Mouse (Mus musculus) limb, embryonic 15.5 days (tissue): Measurements from ENCODE around the gene Krt1. TPM values are rescaled to one million over a fixed set of nuclear protein-coding genes. Genes with fewer than 3 reads are reported as not detected.
A peak's percentile ranks its signal among the peaks of the same experiment; 100 is the strongest.

Source experiments
- ATAC-seq: fragments of 200-750 bp; cut with Nextera tagmentation; 2 replicates; pipeline ENCODE4 v1.8.0; 2017; ENCODE audit warnings: low read depth, moderate TSS enrichment; ENCODE audit not compliant: insufficient number of reproducible peaks, low FRiP score, low TSS enrichment
- H3K27ac ChIP-seq: fragments of 300-500 bp; sonication (generic); 2 replicates; pipeline ENCODE4 v1.5.1; 2015; ENCODE audit warnings: moderate library complexity, mild to moderate bottlenecking, inconsistent platforms
- H3K27me3 ChIP-seq: fragments of 300-500 bp; sonication (generic); 2 replicates; pipeline ENCODE4 v1.6.1; 2015; ENCODE audit warnings: inconsistent platforms
- H3K36me3 ChIP-seq: fragments of 300-500 bp; sonication (generic); 2 replicates; pipeline ENCODE4 v1.6.1; 2015; ENCODE audit warnings: inconsistent platforms
- H3K4me1 ChIP-seq: fragments of 300-500 bp; sonication (generic); 2 replicates; pipeline ENCODE4 v1.6.1; 2015; ENCODE audit warnings: inconsistent platforms
- H3K4me2 ChIP-seq: fragments of 300-500 bp; sonication (generic); 2 replicates; pipeline ENCODE4 v1.6.1; 2015; ENCODE audit warnings: mild to moderate bottlenecking, inconsistent platforms
- H3K4me3 ChIP-seq: fragments of 300-500 bp; sonication (generic); 2 replicates; pipeline ENCODE4 v1.5.1; 2015; ENCODE audit warnings: mild to moderate bottlenecking, inconsistent platforms
- H3K9ac ChIP-seq: fragments of 300-500 bp; sonication (generic); 2 replicates; pipeline ENCODE4 v1.6.1; 2015; ENCODE audit warnings: inconsistent platforms
- H3K9me3 ChIP-seq: fragments of 300-500 bp; sonication (generic); 2 replicates; pipeline ENCODE4 v1.6.1; 2016; ENCODE audit warnings: inconsistent platforms
- WGBS: fragments of 180-500 bp; shearing (Covaris S2); methylation state at CpG from one replicate; pipeline ENCODE4 v1.1.7; 2015; 5-methylcytosine and 5-hydroxymethylcytosine counted together
- polyA plus RNA-seq: library from polyadenylated mRNA; unstranded; fragments of >200 nt; fragmentation: Nextera tagmentation; extraction: Ambion mirVana; gene quantifications from 2 replicates; pipeline ENCODE4 v1.2.1, GENCODE M21; 2015

Krt1 gene
- polyA plus RNA-seq, 1 experiment from 2014 or later: 1,050 TPM

GRCm38 (mm10) chr15:101856696-101857095 lies 6.1 kb upstream of the Krt1 start:
- no peak overlapping the region for H3K9ac ChIP-seq
- peaks cover 80% of the 10 kb centered on the region for H3K27me3 ChIP-seq
- no peaks in the 10 kb centered on the region for H3K36me3 ChIP-seq
- no peaks in the 10 kb centered on the region for H3K9me3 ChIP-seq
- no peak overlapping the region for H3K4me2 ChIP-seq
- 52% methylated on average over 5 of the region's 5 CpGs for WGBS
- no peak for ATAC-seq
- no peak overlapping the region for H3K4me3 ChIP-seq
- peaks cover 18% of the 10 kb centered on the region for H3K4me1 ChIP-seq
- H3K27ac ChIP-seq: peak overlapping the region; percentile 57

DNA sequence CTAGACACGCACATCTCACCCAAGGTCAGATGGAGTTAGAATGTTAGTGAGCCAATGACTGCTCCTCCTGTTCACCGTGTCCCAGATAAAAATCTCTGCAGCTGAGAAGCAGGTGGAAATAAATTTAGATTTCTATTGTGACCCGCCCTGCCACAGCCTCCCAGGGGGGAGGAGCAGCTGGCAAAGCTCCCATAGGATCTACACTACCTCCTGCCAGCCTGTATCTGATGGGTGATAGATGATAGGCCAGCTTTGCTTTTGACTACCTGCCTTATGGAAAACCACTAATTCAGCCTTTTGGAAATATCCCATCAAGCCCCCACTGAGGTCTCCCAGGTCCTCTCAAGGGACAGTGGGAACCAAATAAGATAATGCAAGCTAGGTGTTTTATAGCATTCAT lies 5.1 kb upstream of the Krt1 start:
- peaks cover 77% of the 10 kb centered on the region for H3K27me3 ChIP-seq
- ATAC-seq: no peak
- no peaks in the 10 kb centered on the region for H3K9me3 ChIP-seq
- H3K4me3 ChIP-seq: no peak overlapping the region
- WGBS: 54% methylated on average over 3 of the region's 3 CpGs
- H3K9ac ChIP-seq: no peak overlapping the region
- H3K4me1 ChIP-seq: peaks cover 18% of the 10 kb centered on the region
- no peak overlapping the region for H3K27ac ChIP-seq
- no peaks in the 10 kb centered on the region for H3K36me3 ChIP-seq
- no peak overlapping the region for H3K4me2 ChIP-seq

GRCm38 (mm10) chr15:101854294-101854693 lies 3.7 kb upstream of the Krt1 start:
- no peaks in the 10 kb centered on the region for H3K9me3 ChIP-seq
- no peak for ATAC-seq
- peaks cover 8% of the 10 kb centered on the region for H3K4me1 ChIP-seq
- no peak overlapping the region for H3K9ac ChIP-seq
- peaks cover 62% of the 10 kb centered on the region for H3K27me3 ChIP-seq
- H3K4me3 ChIP-seq: no peak overlapping the region
- H3K4me2 ChIP-seq: no peak overlapping the region
- no peaks in the 10 kb centered on the region for H3K36me3 ChIP-seq
- WGBS: 9% methylated on average over 5 of the region's 5 CpGs
- H3K27ac ChIP-seq: 0 out of 2 replicates have a peak overlapping the region, but pooled peaks have one; percentile 43

GRCm38 (mm10) chr15:101852571-101852970 lies 2.0 kb upstream of the Krt1 start:
- no peak for ATAC-seq

DNA sequence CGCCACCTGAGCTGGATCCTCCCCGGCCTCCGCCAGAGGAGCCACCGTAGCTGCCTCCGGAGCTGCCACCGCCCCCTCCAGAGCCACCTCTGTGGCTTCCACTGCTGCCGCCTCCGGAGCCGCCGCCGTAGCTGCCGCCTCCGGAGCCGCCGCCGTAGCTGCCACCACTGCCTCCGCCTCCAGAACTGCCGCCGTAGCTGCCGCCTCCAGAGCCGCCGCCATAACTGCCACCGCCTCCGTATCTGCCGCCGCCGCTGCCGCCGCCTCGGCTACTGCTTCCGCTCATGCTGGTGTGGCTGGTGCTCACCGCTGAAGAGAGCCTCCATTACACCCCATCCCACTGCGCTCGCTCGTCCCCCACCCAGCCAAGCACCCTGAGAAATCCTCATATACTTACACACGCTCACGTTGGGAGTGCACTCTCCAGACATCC lies 4.6 kb downstream of the Krt1 start:
- WGBS: 2% methylated on average over 34 of the region's 37 CpGs
- no peak for ATAC-seq
- Histone ChIP-seq H3K4me1 (peaks cover 8% of the 10 kb centered on the region), H3K27me3 (peaks cover 17% of the 10 kb centered on the region), H3K27ac (0 out of 2 replicates have a peak overlapping the region, but pooled peaks have one; percentile 35), H3K36me3 (no peaks in the 10 kb centered on the region), H3K4me2 (peak overlapping the region; percentile 87), H3K9ac (peak overlapping the region; percentile 24; the same call in 1 of the 2 replicates), H3K9me3 (no peaks in the 10 kb centered on the region), H3K4me3 (peak overlapping the region; percentile 52)

More at GRCm38 (mm10) chr15:101852571-101852970, 2.0 kb upstream of the Krt1 start:
- Histone ChIP-seq H3K4me2 (no peak overlapping the region), H3K27ac (no peak overlapping the region), H3K9me3 (no peaks in the 10 kb centered on the region), H3K4me3 (no peak overlapping the region), H3K9ac (no peak overlapping the region), H3K27me3 (peaks cover 47% of the 10 kb centered on the region), H3K4me1 (0 out of 2 replicates have a peak, but pooled peaks cover 3% of the 10 kb centered on the region), H3K36me3 (no peaks in the 10 kb centered on the region)
- WGBS: 21% methylated on average over 5 of the region's 5 CpGs

GRCm38 (mm10) chr15:101843192-101843591 lies 7.4 kb downstream of the Krt1 start:
- Histone ChIP-seq H3K4me3 (no peak overlapping the region), H3K4me2 (no peak overlapping the region), H3K9ac (no peak overlapping the region), H3K27me3 (peaks cover 17% of the 10 kb centered on the region), H3K4me1 (peaks cover 8% of the 10 kb centered on the region), H3K27ac (no peak overlapping the region), H3K36me3 (no peaks in the 10 kb centered on the region), H3K9me3 (no peaks in the 10 kb centered on the region)
- 54% methylated on average over 9 of the region's 9 CpGs for WGBS
- ATAC-seq: no peak

- Histone ChIP-seq H3K4me3 (no peak overlapping the region), H3K9ac (no peak overlapping the region), H3K4me2 (no peak overlapping the region), H3K9me3 (no peaks in the 10 kb centered on the region), H3K36me3 (no peaks in the 10 kb centered on the region), H3K27me3 (no peaks in the 10 kb centered on the region), H3K4me1 (no peaks in the 10 kb centered on the region), H3K27ac (no peak overlapping the region)
- WGBS: 60% methylated on average over 5 of the region's 5 CpGs
- ATAC-seq: no peak
Measured at GRCm38 (mm10) chr15:101834784-101835328, 15.7 kb downstream of the Krt1 start.

- no peak overlapping the region for H3K4me3 ChIP-seq
- no peaks in the 10 kb centered on the region for H3K9me3 ChIP-seq
- H3K4me2 ChIP-seq: no peak overlapping the region
- H3K9ac ChIP-seq: no peak overlapping the region
- no peaks in the 10 kb centered on the region for H3K27me3 ChIP-seq
- 22% methylated on average over 6 of the region's 6 CpGs for WGBS
- H3K4me1 ChIP-seq: no peaks in the 10 kb centered on the region
- no peaks in the 10 kb centered on the region for H3K36me3 ChIP-seq
- no peak for ATAC-seq
- H3K27ac ChIP-seq: no peak overlapping the region
Measured at GRCm38 (mm10) chr15:101833131-101833530, 17.5 kb downstream of the Krt1 start.

DNA sequence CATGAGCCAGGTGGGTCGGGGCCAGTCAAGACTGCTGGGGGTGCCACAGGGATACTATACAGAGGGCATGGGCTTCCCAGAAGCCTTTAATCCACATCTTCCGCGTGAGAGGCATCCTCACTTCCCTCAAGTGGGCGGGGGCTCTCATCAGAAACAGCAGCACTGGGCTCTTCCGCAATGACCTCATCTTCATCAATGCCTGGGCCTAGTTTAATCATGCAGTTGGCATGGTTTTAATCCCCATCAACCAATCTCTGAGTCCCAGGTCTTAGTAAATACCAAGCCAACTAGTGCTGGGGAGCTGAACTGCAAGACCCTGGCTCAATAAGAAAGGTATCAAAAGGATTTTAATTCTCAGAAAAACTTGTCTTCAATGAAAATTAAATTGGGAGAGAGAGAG lies 21.2 kb downstream of the Krt1 start:
- no peak for ATAC-seq
- H3K27ac ChIP-seq: no peak overlapping the region
- H3K27me3 ChIP-seq: no peaks in the 10 kb centered on the region
- H3K9me3 ChIP-seq: no peaks in the 10 kb centered on the region
- 72% methylated on average over 5 of the region's 5 CpGs for WGBS
- no peaks in the 10 kb centered on the region for H3K4me1 ChIP-seq
- no peak overlapping the region for H3K4me3 ChIP-seq
- no peak overlapping the region for H3K4me2 ChIP-seq
- no peak overlapping the region for H3K9ac ChIP-seq
- no peaks in the 10 kb centered on the region for H3K36me3 ChIP-seq

DNA sequence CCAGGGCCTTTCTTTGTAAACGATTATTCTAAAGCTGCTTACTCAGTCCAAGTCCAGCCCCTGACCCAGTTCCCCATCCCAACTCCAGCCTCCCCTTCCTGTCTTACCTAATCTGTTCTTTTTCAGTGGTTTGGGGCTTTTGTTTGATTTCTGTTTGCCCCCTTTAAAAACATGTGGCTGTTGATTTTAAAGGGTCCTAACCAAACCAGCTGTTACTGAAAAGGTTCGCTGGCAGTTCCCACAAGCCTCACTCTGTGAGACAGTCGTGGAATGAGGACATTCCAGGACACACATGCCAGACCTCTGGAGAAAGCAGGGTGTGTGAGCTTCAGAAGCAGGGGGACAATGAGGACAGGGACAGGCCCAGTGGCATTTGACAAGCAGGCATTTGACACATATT lies 28.8 kb downstream of the Krt1 start:
- 12% methylated on average over 3 of the region's 3 CpGs for WGBS
- no peaks in the 10 kb centered on the region for H3K9me3 ChIP-seq
- no peak for ATAC-seq
- no peaks in the 10 kb centered on the region for H3K36me3 ChIP-seq
- no peak overlapping the region for H3K4me3 ChIP-seq
- H3K4me1 ChIP-seq: 0 out of 2 replicates have a peak, but pooled peaks cover 2% of the 10 kb centered on the region
- peaks cover 4% of the 10 kb centered on the region; the same call in 1 of the 2 replicates for H3K27me3 ChIP-seq
- no peak overlapping the region for H3K27ac ChIP-seq
- no peak overlapping the region for H3K9ac ChIP-seq
- no peak overlapping the region for H3K4me2 ChIP-seq

DNA sequence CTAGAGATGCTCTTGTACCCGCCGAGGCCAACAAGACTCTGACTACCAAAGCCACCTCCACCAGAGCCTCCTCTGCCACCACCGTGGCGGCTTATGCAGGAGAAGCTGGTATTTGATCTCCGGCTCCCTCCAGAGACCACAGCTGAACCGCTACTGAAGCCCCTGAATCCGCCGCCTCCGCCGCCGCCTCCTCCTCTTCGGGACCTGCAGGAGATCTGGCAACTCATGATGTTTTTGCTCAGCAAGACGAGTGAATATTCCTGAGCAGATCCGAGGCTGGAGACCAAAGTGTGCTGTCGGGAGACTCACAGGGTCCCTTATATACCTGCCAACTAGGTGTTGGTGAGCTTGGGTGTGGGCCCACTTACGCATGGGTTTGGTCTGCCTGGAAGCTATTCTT lies 32.7 kb downstream of the Krt1 start, which contains the start of gene Krt2:
Gene Krt2, minus strand, starts transcription at position 295 of the 400 bp plus-strand sequence.
- H3K36me3 ChIP-seq: no peaks in the 10 kb centered on the region
- no peak within 1 kb of the TSS for H3K27ac ChIP-seq
- peaks cover 4% of the 10 kb centered on the region; the same call in 1 of the 2 replicates for H3K27me3 ChIP-seq
- H3K4me3 ChIP-seq: no peak within 1 kb of the TSS
- no peak within 1 kb of the TSS for H3K9ac ChIP-seq
- 79% methylated on average over 16 of the region's 16 CpGs for WGBS
- no peak for ATAC-seq
- no peaks in the 10 kb centered on the region for H3K9me3 ChIP-seq
- H3K4me1 ChIP-seq: 0 out of 2 replicates have a peak, but pooled peaks cover 5% of the 10 kb centered on the region
- no peak within 1 kb of the TSS for H3K4me2 ChIP-seq

DNA sequence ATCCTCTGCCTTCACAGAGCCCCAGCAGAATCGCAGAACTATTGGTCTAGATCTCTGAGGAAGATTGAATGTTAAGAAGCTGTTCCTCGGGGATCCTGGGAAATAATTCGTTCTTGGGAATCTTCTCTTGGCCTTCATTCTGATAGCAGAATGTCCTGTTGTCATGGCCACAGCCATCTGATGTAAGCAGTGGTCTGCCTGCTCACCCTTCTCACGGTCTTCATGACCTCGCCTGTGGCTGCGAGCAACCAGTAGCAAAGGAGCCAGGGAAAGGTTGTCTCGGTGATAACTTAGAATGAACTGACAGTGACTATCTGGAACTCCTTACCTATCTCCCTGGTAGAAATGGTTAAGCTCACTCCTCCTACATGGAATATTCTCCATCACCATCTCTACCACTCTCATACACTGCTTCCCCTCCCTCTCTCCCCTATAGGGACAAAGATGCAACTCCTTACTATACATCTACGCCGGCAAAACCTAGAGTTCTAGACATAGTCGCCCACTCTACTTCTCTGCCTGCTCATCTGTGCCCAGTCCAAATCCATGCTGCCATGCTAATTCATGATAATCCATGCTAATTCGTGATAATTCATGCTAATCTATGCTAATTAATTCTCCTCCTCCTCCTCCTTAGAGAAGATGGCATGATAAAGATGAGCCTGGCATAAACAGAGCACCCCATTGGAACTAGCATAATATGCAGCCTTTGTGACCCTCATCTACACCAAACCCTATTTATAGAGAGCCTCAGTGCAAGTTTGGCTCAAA lies 47.4 kb downstream of the Krt1 start:
- H3K4me2 ChIP-seq: no peak overlapping the region
- ATAC-seq: no peak
- no peaks in the 10 kb centered on the region for H3K27me3 ChIP-seq
- 83% methylated on average over 11 of the region's 11 CpGs for WGBS
- no peaks in the 10 kb centered on the region for H3K9me3 ChIP-seq
- no peaks in the 10 kb centered on the region for H3K4me1 ChIP-seq
- no peaks in the 10 kb centered on the region for H3K36me3 ChIP-seq
- H3K9ac ChIP-seq: no peak overlapping the region
- H3K4me3 ChIP-seq: no peak overlapping the region
- no peak overlapping the region for H3K27ac ChIP-seq
